Mouse (Mus musculus) forebrain, postnatal 0 days (tissue): ENCODE data around the gene Pxmp4. TPM values are rescaled to one million over a fixed set of nuclear protein-coding genes. Genes with fewer than 3 reads are reported as not detected.

Experiments used
- ATAC-seq: fragments of 200-750 bp; cut with Nextera tagmentation; 2 replicates; pipeline ENCODE4 v1.8.0; 2017; ENCODE audit warnings: mild to moderate bottlenecking, moderate library complexity
- DNase-seq: peaks from one replicate; pipeline ENCODE4 v3.0.0-alpha.2; 2015
- H3K27ac ChIP-seq: fragments of 300-500 bp; sonication (generic); 2 replicates; pipeline ENCODE4 v1.5.1; 2014; ENCODE audit warnings: low read depth, mild to moderate bottlenecking, antibody characterized with exemption, low read length, moderate library complexity, mixed read lengths
- H3K27me3 ChIP-seq: fragments of 300-500 bp; sonication (generic); 2 replicates; pipeline ENCODE4 v1.6.1; 2014; ENCODE audit warnings: mild to moderate bottlenecking, low read length, mixed read lengths; ENCODE audit not compliant: insufficient read depth
- H3K36me3 ChIP-seq: fragments of 300-500 bp; sonication (generic); 2 replicates; pipeline ENCODE4 v1.6.1; 2014; ENCODE audit warnings: mild to moderate bottlenecking, moderate library complexity; ENCODE audit not compliant: insufficient read depth
- H3K4me1 ChIP-seq: fragments of 300-500 bp; sonication (generic); 2 replicates; pipeline ENCODE4 v1.6.1; 2014; ENCODE audit warnings: antibody characterized with exemption; ENCODE audit not compliant: insufficient read depth
- H3K4me2 ChIP-seq: fragments of 300-500 bp; sonication (generic); 2 replicates; pipeline ENCODE4 v1.6.1; 2014; ENCODE audit warnings: low read depth, mild to moderate bottlenecking, moderate library complexity
- H3K4me3 ChIP-seq: fragments of 300-500 bp; sonication (generic); 2 replicates; pipeline ENCODE4 v1.5.1; 2014; ENCODE audit warnings: low read depth, low read length, mixed read lengths
- H3K9ac ChIP-seq: fragments of 300-500 bp; sonication (generic); 2 replicates; pipeline ENCODE4 v1.6.1; 2014; ENCODE audit warnings: mild to moderate bottlenecking
- H3K9me3 ChIP-seq: fragments of 300-500 bp; sonication (generic); 2 replicates; pipeline ENCODE4 v1.6.1; 2016; ENCODE audit warnings: low read length
- CTCF ChIP-seq: sonication (generic); IDR thresholded peaks from 2 replicates; pipeline ENCODE4 v1.5.1; 2016; ENCODE audit warnings: antibody characterized with exemption, control low read depth, low read depth
- WGBS: fragments of 180-500 bp; shearing (Covaris S2); extraction: QIAGEN DNeasy Blood & Tissue Kit; methylation state at CpG from one replicate; pipeline ENCODE4 v1.1.7; 2014; 5-methylcytosine and 5-hydroxymethylcytosine counted together
- polyA plus RNA-seq: library from polyadenylated mRNA; unstranded; fragments of >200 nt; fragmentation: Nextera tagmentation; extraction: Ambion mirVana; gene quantifications from 2 replicates; pipeline ENCODE4 v1.2.1, GENCODE M21; 2015
- total RNA-seq: library from RNA; depleted of rRNA; stranded (reverse); fragments of >200 nt; gene quantifications from 2 replicates; pipeline ENCODE4 v1.2.3, GENCODE M21; 2014

The Pxmp4 gene
- total and polyA plus RNA-seq, 2 experiments from 2014 or later: 15.0 to 17.9 TPM

- H3K9ac ChIP-seq: no peak overlapping the region
- no peak overlapping the region for H3K27ac ChIP-seq
- no peak for ATAC-seq
- H3K27me3 ChIP-seq: no peaks in the 10 kb centered on the region
- H3K4me1 ChIP-seq: peaks cover 15% of the 10 kb centered on the region
- TF ChIP-seq CTCF: no peak
- no peaks in the 10 kb centered on the region for H3K9me3 ChIP-seq
- no peaks in the 10 kb centered on the region for H3K36me3 ChIP-seq
- 51% methylated on average over 5 of the region's 5 CpGs for WGBS
- peak overlapping the region; percentile 73 for H3K4me2 ChIP-seq
- no peak for DNase-seq
- H3K4me3 ChIP-seq: no peak overlapping the region
Observed at GRCm38 (mm10) chr2:154557184-154557832, 46.2 kb downstream of the Pxmp4 start.

DNA sequence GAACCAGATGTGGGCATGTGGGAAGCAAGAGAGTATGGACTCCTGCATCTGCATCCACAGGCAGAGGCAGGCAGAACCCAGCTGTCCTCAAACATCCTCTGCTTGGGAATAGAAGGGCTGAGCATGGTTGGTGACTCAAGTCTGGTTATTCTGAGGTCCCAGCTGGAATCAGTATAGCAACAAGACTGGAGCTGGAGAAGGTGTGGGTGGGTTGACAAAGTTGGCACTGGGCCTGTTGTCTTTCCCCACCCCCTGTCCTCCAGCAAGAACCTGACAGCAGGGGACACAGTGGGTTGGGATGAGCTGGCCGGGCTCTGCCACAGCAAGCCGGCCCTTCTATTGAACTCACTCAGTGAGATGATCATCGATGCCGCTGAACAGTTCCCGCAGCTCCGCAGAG is 48.3 kb downstream of the Pxmp4 start:
- 73% methylated on average over 6 of the region's 6 CpGs for WGBS
- no peak for DNase-seq

GRCm38 (mm10) chr2:154552424-154552907 is 51.0 kb downstream of the Pxmp4 start:
- Histone ChIP-seq H3K36me3 (no peaks in the 10 kb centered on the region), H3K9ac (no peak overlapping the region; the same call in 1 of the 2 replicates), H3K4me1 (peaks cover 21% of the 10 kb centered on the region), H3K9me3 (no peaks in the 10 kb centered on the region), H3K4me2 (peak overlapping the region; percentile 43), H3K27me3 (no peaks in the 10 kb centered on the region), H3K27ac (no peak overlapping the region), H3K4me3 (0 out of 2 replicates have a peak overlapping the region, but pooled peaks have one; percentile 5)
- 11% methylated on average over 27 of the region's 27 CpGs for WGBS
- DNase-seq: peak; percentile 80
- peak; percentile 75 for TF ChIP-seq CTCF
- peak; percentile 80 for ATAC-seq

More for the DNA sequence above, 48.3 kb downstream of the Pxmp4 start:
- Histone ChIP-seq H3K4me1 (peaks cover 19% of the 10 kb centered on the region), H3K9ac (no peak overlapping the region), H3K4me2 (no peak overlapping the region), H3K27me3 (no peaks in the 10 kb centered on the region), H3K9me3 (no peaks in the 10 kb centered on the region), H3K4me3 (no peak overlapping the region), H3K36me3 (no peaks in the 10 kb centered on the region), H3K27ac (no peak overlapping the region)
- TF ChIP-seq CTCF: no peak
- ATAC-seq: no peak

DNA sequence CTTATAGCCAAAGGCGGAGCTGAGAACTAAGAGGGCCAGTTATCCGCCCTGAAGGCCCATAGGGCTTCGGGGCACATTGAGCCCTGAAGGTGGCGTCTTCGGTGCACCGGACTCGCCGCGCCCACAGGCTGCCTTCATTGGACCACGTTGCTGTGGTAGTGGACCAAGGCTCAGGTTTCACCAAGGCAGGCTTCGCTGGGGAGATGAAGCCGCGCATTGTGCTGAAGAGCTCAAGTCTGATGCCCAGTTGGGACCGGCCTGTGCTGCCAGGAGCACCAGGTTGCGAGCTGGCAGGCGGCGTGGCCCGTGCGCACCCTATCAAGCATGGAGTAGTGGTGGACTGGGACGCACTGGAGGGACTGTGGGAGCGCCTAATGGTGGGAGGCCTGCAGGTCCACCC is 51.6 kb downstream of the Pxmp4 start:
- ATAC-seq (no peak; the same call in 1 of the 2 replicates), DNase-seq (no peak)
- no peaks in the 10 kb centered on the region for H3K27me3 ChIP-seq
- 0 out of 2 replicates have a peak overlapping the region, but pooled peaks have one; percentile 15 for H3K27ac ChIP-seq
- H3K4me2 ChIP-seq: peak overlapping the region; percentile 43
- H3K9me3 ChIP-seq: no peaks in the 10 kb centered on the region
- peaks cover 16% of the 10 kb centered on the region for H3K4me1 ChIP-seq
- no peak for TF ChIP-seq CTCF
- 39% methylated on average over 21 of the region's 21 CpGs for WGBS
- no peak overlapping the region for H3K4me3 ChIP-seq
- H3K9ac ChIP-seq: no peak overlapping the region; the same call in 1 of the 2 replicates
- H3K36me3 ChIP-seq: no peaks in the 10 kb centered on the region

DNA sequence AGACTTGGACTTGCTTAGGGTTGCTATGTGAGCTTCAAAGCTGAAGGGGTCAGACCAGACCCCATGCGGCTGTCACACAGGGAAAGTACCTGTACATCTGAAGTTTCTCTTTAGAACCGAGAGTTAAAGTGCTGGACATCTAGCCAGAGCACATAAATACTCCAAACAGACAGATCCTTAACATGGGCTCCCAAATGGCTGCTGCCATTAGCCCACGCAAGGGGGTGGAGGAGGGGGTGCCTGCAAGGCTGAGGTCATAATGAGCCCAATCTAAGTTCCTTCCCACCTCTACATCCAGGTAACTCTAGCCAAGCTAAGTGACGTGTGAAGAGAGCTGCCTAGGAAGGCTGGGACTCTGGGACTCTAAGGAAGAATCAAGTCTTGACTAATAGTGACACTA is 52.0 kb downstream of the Pxmp4 start, which contains the start of gene Actl10:
Gene Actl10, plus strand, starts transcription at position 301 of the 400 bp plus-strand sequence.
- Histone ChIP-seq H3K36me3 (no peaks in the 10 kb centered on the region), H3K9ac (no peak within 1 kb of the TSS; the same call in 1 of the 2 replicates), H3K4me2 (peak within 1 kb of the TSS; percentile 43), H3K27ac (0 out of 2 replicates have a peak within 1 kb of the TSS, but pooled peaks have one; percentile 15), H3K27me3 (no peaks in the 10 kb centered on the region), H3K9me3 (no peaks in the 10 kb centered on the region), H3K4me3 (0 out of 2 replicates have a peak within 1 kb of the TSS, but pooled peaks have one; percentile 5), H3K4me1 (peaks cover 16% of the 10 kb centered on the region; the same call in 1 of the 2 replicates)
- whole genome bisulfite sequencing: 87% methylated on average over 4 of the region's 4 CpGs
- TF ChIP-seq CTCF: no peak
- no peak for ATAC-seq
- no peak for DNase-seq

DNA sequence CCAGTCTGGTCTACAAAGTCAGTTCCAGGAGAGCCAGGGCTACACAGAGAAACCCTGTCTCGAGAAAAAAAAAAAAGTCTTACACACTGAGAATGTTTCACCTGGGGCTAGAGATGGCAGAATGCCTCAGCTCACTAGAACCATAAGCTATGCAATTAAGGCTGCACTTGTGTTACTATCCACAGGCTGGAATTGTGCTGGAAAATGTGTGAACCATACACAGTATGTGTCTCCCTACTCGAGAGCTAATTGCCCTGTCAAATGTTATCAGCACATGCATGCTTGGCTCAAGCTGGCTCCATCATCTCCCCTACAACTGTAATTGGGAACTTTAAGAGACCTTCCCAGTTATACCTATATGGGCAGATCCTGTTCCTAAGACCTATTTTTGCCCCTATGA is 52.6 kb downstream of the Pxmp4 start:
- H3K4me3 ChIP-seq: no peak overlapping the region
- H3K4me2 ChIP-seq: no peak overlapping the region
- no peaks in the 10 kb centered on the region for H3K9me3 ChIP-seq
- no peak for DNase-seq
- H3K27ac ChIP-seq: no peak overlapping the region
- WGBS: 69% methylated on average over 2 of the region's 2 CpGs
- H3K9ac ChIP-seq: no peak overlapping the region
- TF ChIP-seq CTCF: no peak
- H3K4me1 ChIP-seq: peaks cover 16% of the 10 kb centered on the region; the same call in 1 of the 2 replicates
- H3K27me3 ChIP-seq: no peaks in the 10 kb centered on the region
- no peak for ATAC-seq
- H3K36me3 ChIP-seq: no peaks in the 10 kb centered on the region

DNA sequence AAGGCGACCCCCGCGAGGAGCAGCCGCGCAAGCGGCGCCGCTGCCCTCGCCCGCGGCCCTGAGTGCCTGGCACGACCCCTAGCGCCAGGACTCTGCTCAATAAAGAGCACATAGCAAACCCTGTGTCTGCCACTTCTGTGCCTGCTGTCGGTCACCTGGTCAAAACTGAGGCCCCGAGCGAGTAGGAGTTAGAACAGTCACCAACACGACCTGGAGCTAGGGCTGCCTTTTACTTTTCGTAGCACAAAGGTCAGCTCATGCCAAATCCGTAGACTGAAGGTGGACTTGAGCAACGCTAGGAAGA is 53.7 kb downstream of the Pxmp4 start:
- Histone ChIP-seq H3K36me3 (no peaks in the 10 kb centered on the region), H3K4me2 (peak overlapping the region; percentile 84), H3K4me3 (peak overlapping the region; percentile 35), H3K27ac (no peak overlapping the region), H3K9ac (peak overlapping the region; percentile 51), H3K27me3 (no peaks in the 10 kb centered on the region), H3K9me3 (no peaks in the 10 kb centered on the region), H3K4me1 (peaks cover 16% of the 10 kb centered on the region; the same call in 1 of the 2 replicates)
- TF ChIP-seq CTCF: peak; percentile 46
- ATAC-seq (no peak), DNase-seq (no peak)
- 15% methylated on average over 20 of the region's 20 CpGs for WGBS
